Mouse (Mus musculus) C2C12 (cell line): Measurements from ENCODE around the gene Qtrt1. TPM values are rescaled to one million over a fixed set of nuclear protein-coding genes. Genes with fewer than 3 reads are reported as not detected.

Experiments used
- H3K27me3 ChIP-seq: one replicate; pipeline ENCODE4 v1.6.1; 2011; ENCODE audit not compliant: control insufficient read depth, insufficient read depth, insufficient read length
- H3K36me3 ChIP-seq: one replicate; pipeline ENCODE4 v1.6.1; 2011; ENCODE audit not compliant: control insufficient read depth, insufficient read depth
- H3K4me3 ChIP-seq: one replicate; pipeline ENCODE4 v1.5.1; 2011; ENCODE audit warnings: mild to moderate bottlenecking, control low read depth; ENCODE audit not compliant: poor library complexity, insufficient read depth, severe bottlenecking
- H3K79me2 ChIP-seq: one replicate; pipeline ENCODE4 v1.6.1; 2011; ENCODE audit not compliant: control insufficient read depth, insufficient read depth
- H3K79me3 ChIP-seq: one replicate; pipeline ENCODE4 v1.6.1; 2011; ENCODE audit warnings: low read depth, control low read depth
- H3ac ChIP-seq: one replicate; pipeline ENCODE3; 2011; ENCODE audit warnings: low read depth; ENCODE audit not compliant: control insufficient read depth, insufficient read length
- CEBPB ChIP-seq: IDR thresholded peaks from one replicate; pipeline ENCODE4 v1.6.1; 2011; ENCODE audit warnings: low read depth, mild to moderate bottlenecking, control low read depth, moderate library complexity
- CTCF ChIP-seq: IDR thresholded peaks from one replicate; pipeline ENCODE4 v1.5.1; 2011; ENCODE audit not compliant: control insufficient read depth, insufficient read depth, insufficient read length
- FOSL1 ChIP-seq: IDR thresholded peaks from one replicate; pipeline ENCODE4 v1.8.0; 2011; ENCODE audit warnings: mild to moderate bottlenecking, low read length; ENCODE audit not compliant: poor library complexity, insufficient read depth, severe bottlenecking
- MAX ChIP-seq: IDR thresholded peaks from one replicate; pipeline ENCODE4 v1.6.1; 2011; ENCODE audit warnings: mild to moderate bottlenecking, control low read depth
- MYOD1 ChIP-seq: IDR thresholded peaks from one replicate; pipeline ENCODE4 v1.6.1; 2011; ENCODE audit warnings: low read depth; ENCODE audit not compliant: control insufficient read depth, insufficient read length
- MYOG ChIP-seq: IDR thresholded peaks from one replicate; pipeline ENCODE4 v1.6.1; 2011; ENCODE audit not compliant: control insufficient read depth, insufficient read length; ENCODE audit errors: extremely low read depth
- USF1 ChIP-seq: IDR thresholded peaks from one replicate; pipeline ENCODE4 v1.6.1; 2011; ENCODE audit warnings: low read depth, mild to moderate bottlenecking, control low read depth, moderate library complexity
- polyA plus RNA-seq: library from polyadenylated mRNA; unstranded; fragments of >200 nt; fragmentation: generic; extraction: Trizol; gene quantifications from one replicate; pipeline ENCODE4 v1.2.1, GENCODE M21; 2012; ENCODE audit warnings: missing spikeins

The Qtrt1 gene
- polyA plus RNA-seq, 1 experiment: 61.7 TPM

GRCm38 (mm10) chr9:21469032-21470024, 57.7 kb downstream of the Qtrt1 start:
- Histone ChIP-seq H3K79me3 (peaks cover 4% of the 10 kb centered on the region), H3K36me3 (peaks cover 41% of the 10 kb centered on the region), H3K27me3 (no peaks in the 10 kb centered on the region), H3K79me2 (no peaks in the 10 kb centered on the region), H3K4me3 (no peak overlapping the region), H3ac (no peak overlapping the region)
- no peak for TF ChIP-seq CTCF
- no peak for TF ChIP-seq MYOG
- TF ChIP-seq FOSL1: no peak
- no peak for TF ChIP-seq MYOD1
- no peak for TF ChIP-seq USF1
- no peak for TF ChIP-seq MAX
- TF ChIP-seq CEBPB: no peak

Other genes with a start within 250 kb of the Qtrt1 start
- 7.4 TPM for gene Pde4a, start 246.1 kb upstream of the Qtrt1 start, polyA plus RNA-seq
- 41.5 TPM for gene Keap1, start 172.5 kb upstream of the Qtrt1 start, polyA plus RNA-seq
- 0.04 TPM for gene S1pr5, start 163.4 kb upstream of the Qtrt1 start, polyA plus RNA-seq
- gene Atg4d, start 146.5 kb upstream of the Qtrt1 start, polyA plus RNA-seq: 33.7 TPM
- 29.3 TPM for gene Kri1, start 123.9 kb upstream of the Qtrt1 start, polyA plus RNA-seq
- gene Cdkn2d, start 120.4 kb upstream of the Qtrt1 start, polyA plus RNA-seq: 49.4 TPM
- gene Ap1m2, start 99.5 kb upstream of the Qtrt1 start, polyA plus RNA-seq: not detected
- gene Slc44a2, start 91.1 kb upstream of the Qtrt1 start, polyA plus RNA-seq: 221 TPM
- gene Ilf3, start 44.0 kb upstream of the Qtrt1 start, polyA plus RNA-seq: 66.6 TPM
- gene Dnm2, start 13.1 kb downstream of the Qtrt1 start, polyA plus RNA-seq: 64.4 TPM
- 100 TPM for gene Tmed1, start 98.4 kb downstream of the Qtrt1 start, polyA plus RNA-seq
- 0.19 TPM for gene AB124611, start 114.3 kb downstream of the Qtrt1 start, polyA plus RNA-seq
- gene Carm1, start 135.1 kb downstream of the Qtrt1 start, polyA plus RNA-seq: 69.9 TPM
- 20.8 TPM for gene Timm29, start 180.9 kb downstream of the Qtrt1 start, polyA plus RNA-seq
- gene Yipf2, start 181.0 kb downstream of the Qtrt1 start, polyA plus RNA-seq: 12.5 TPM
- gene Smarca4, start 204.3 kb downstream of the Qtrt1 start, polyA plus RNA-seq: 72.2 TPM